In genomic region chr7:15967312-15967711, GRCm38 (mm10) we compare ENCODE assay signal across 8 mouse cellular contexts. TPM values are rescaled to one million over a fixed set of nuclear protein-coding genes. Genes with fewer than 3 reads are reported as not detected.
DNase-seq lines count a peak whose midpoint lies in the region; ATAC-seq and TF ChIP-seq lines count a peak whose summit lies in the region.

Ehd2 (minus strand) TSS chr7:15967567.

- no peak within 1 kb of the TSS for H3K27ac ChIP-seq in bone marrow, adult 2 months (ENCODE audit: control insufficient read depth, insufficient read depth, low read depth, low read length, poor library complexity)
- H3K27ac ChIP-seq in embryonic facial prominence, embryonic 15.5 days (replicated peaks) = peak within 1 kb of the TSS; percentile 71
- H3K27ac ChIP-seq in heart, embryonic 12.5 days (ENCODE audit: poor library complexity, severe bottlenecking) = no peak within 1 kb of the TSS
- no peak within 1 kb of the TSS for H3K27ac ChIP-seq in kidney, postnatal 0 days
- peak within 1 kb of the TSS; percentile 68 for H3K27ac ChIP-seq in lung, postnatal 0 days (ENCODE audit: low read length)

- H3K36me3 ChIP-seq in embryonic facial prominence, embryonic 15.5 days = peaks cover 18% of the 10 kb centered on the region
- peaks cover 25% of the 10 kb centered on the region for H3K36me3 ChIP-seq in heart, embryonic 12.5 days
- H3K36me3 ChIP-seq in kidney, postnatal 0 days (ENCODE audit: insufficient read depth, low read length) = peaks cover 11% of the 10 kb centered on the region
- peaks cover 10% of the 10 kb centered on the region for H3K36me3 ChIP-seq in lung, postnatal 0 days (ENCODE audit: insufficient read depth, low read length)

- no peak within 1 kb of the TSS for H3K4me3 ChIP-seq in bone marrow, adult 2 months (replicated peaks; ENCODE audit: control insufficient read depth, low read depth, low read length)
- H3K4me3 ChIP-seq in embryonic facial prominence, embryonic 15.5 days (replicated peaks) = peak within 1 kb of the TSS; percentile 58
- peak within 1 kb of the TSS; percentile 56 for H3K4me3 ChIP-seq in heart, embryonic 12.5 days
- peak within 1 kb of the TSS; percentile 47 for H3K4me3 ChIP-seq in kidney, postnatal 0 days (replicated peaks; ENCODE audit: low read depth, low read length)
- H3K4me3 ChIP-seq in lung, postnatal 0 days (ENCODE audit: low read depth, low read length) = peak within 1 kb of the TSS; percentile 56

- TF ChIP-seq CTCF in bone marrow, adult 2 months (IDR thresholded peaks at IDR 0.05; ENCODE audit: control insufficient read depth, insufficient read depth, low read length) = peak; percentile 80
- TF ChIP-seq CTCF in kidney, postnatal 0 days (IDR thresholded peaks at IDR 0.05; ENCODE audit: low read depth) = peak; percentile 93
- peak; percentile 96 for TF ChIP-seq CTCF in lung, postnatal 0 days (IDR thresholded peaks at IDR 0.05)

- H3K27me3 ChIP-seq in embryonic facial prominence, embryonic 15.5 days = no peaks in the 10 kb centered on the region
- no peaks in the 10 kb centered on the region for H3K27me3 ChIP-seq in heart, embryonic 12.5 days (replicated peaks)
- no peaks in the 10 kb centered on the region for H3K27me3 ChIP-seq in kidney, postnatal 0 days (ENCODE audit: insufficient read depth, low read length)
- H3K27me3 ChIP-seq in lung, postnatal 0 days (replicated peaks; ENCODE audit: insufficient read depth, low read length) = no peaks in the 10 kb centered on the region

- H3K4me2 ChIP-seq in embryonic facial prominence, embryonic 15.5 days (replicated peaks) = peak within 1 kb of the TSS; percentile 55
- peak within 1 kb of the TSS; percentile 71 for H3K4me2 ChIP-seq in heart, embryonic 12.5 days
- peak within 1 kb of the TSS; percentile 62 for H3K4me2 ChIP-seq in kidney, postnatal 0 days (ENCODE audit: low read length)
- H3K4me2 ChIP-seq in lung, postnatal 0 days (replicated peaks; ENCODE audit: low read depth, low read length) = peak within 1 kb of the TSS; percentile 62

- TF ChIP-seq EP300 in lung, postnatal 0 days (IDR thresholded peaks at IDR 0.05) = no peak

- H3K4me1 ChIP-seq in bone marrow, adult 2 months (ENCODE audit: control insufficient read depth, insufficient read depth, low read length) = no peaks in the 10 kb centered on the region; the same call in 1 of the 2 replicates
- peaks cover 41% of the 10 kb centered on the region for H3K4me1 ChIP-seq in embryonic facial prominence, embryonic 15.5 days
- H3K4me1 ChIP-seq in heart, embryonic 12.5 days (replicated peaks) = peaks cover 38% of the 10 kb centered on the region
- H3K4me1 ChIP-seq in kidney, postnatal 0 days (replicated peaks; ENCODE audit: insufficient read depth, low read length) = no peaks in the 10 kb centered on the region
- peaks cover 26% of the 10 kb centered on the region for H3K4me1 ChIP-seq in lung, postnatal 0 days (ENCODE audit: insufficient read depth, low read depth, low read length)

- 4% methylated on average over 22 of the region's 22 CpGs for WGBS in bone marrow, adult 2 months
- WGBS in embryonic facial prominence, embryonic 15.5 days = under 1% methylated on average over 22 of the region's 22 CpGs
- under 1% methylated on average over 22 of the region's 22 CpGs for WGBS in heart, embryonic 12.5 days
- 1% methylated on average over 19 of the region's 22 CpGs for WGBS in kidney, postnatal 0 days
- under 1% methylated on average over 20 of the region's 22 CpGs for WGBS in lung, postnatal 0 days

- no peak; the same call in 1 of the 2 replicates for TF ChIP-seq POLR2A in bone marrow, adult 2 months (IDR thresholded peaks at IDR 0.05; ENCODE audit: borderline replicate concordance, control insufficient read depth, low read depth, low read length)

- peak within 1 kb of the TSS; percentile 57 for H3K9ac ChIP-seq in embryonic facial prominence, embryonic 15.5 days
- peak within 1 kb of the TSS; percentile 75 for H3K9ac ChIP-seq in heart, embryonic 12.5 days
- peak within 1 kb of the TSS; percentile 46 for H3K9ac ChIP-seq in kidney, postnatal 0 days (ENCODE audit: low read depth, low read length)
- H3K9ac ChIP-seq in lung, postnatal 0 days (replicated peaks; ENCODE audit: low read depth) = peak within 1 kb of the TSS; percentile 56

- DNase-seq in ES-CJ7 (ENCODE audit: low read depth, low spot score) = peak; percentile 84
- peak; percentile 88 for DNase-seq in kidney, postnatal 0 days (ENCODE audit: low spot score)
- DNase-seq in lung, postnatal 0 days (ENCODE audit: low spot score) = peak; percentile 93
- peak; percentile 79 for DNase-seq in ovary, postnatal 10 days (ENCODE audit: low spot score)
- DNase-seq in thymus, postnatal 4 days = peak; percentile 83

- peak; percentile 78 for ATAC-seq in embryonic facial prominence, embryonic 15.5 days (ENCODE audit: insufficient number of reproducible peaks, low FRiP score, low TSS enrichment, low read depth)
- peak; percentile 84 for ATAC-seq in heart, embryonic 12.5 days (ENCODE audit: insufficient number of reproducible peaks, low FRiP score)
- ATAC-seq in kidney, postnatal 0 days (replicated peaks; ENCODE audit: low FRiP score, low read depth) = peak; percentile 79
- peak; percentile 85 for ATAC-seq in lung, postnatal 0 days

- no peaks in the 10 kb centered on the region for H3K9me3 ChIP-seq in embryonic facial prominence, embryonic 15.5 days (replicated peaks)
- H3K9me3 ChIP-seq in heart, embryonic 12.5 days (replicated peaks) = peaks cover 5% of the 10 kb centered on the region; the same call in 1 of the 2 replicates
- H3K9me3 ChIP-seq in kidney, postnatal 0 days (replicated peaks; ENCODE audit: low read length) = no peaks in the 10 kb centered on the region
- no peaks in the 10 kb centered on the region for H3K9me3 ChIP-seq in lung, postnatal 0 days (ENCODE audit: low read length)

RNA-seq across cellular contexts. Expression of gene Ehd2, which starts in this region (rescaled TPM):
- 4.9 and 7.8 TPM in 2 replicates for polyA plus RNA-seq in bone marrow, adult 2 months (2011; ENCODE audit: insufficient read depth, insufficient read length, low replicate concordance, missing spikeins)
- polyA plus RNA-seq in embryonic facial prominence, embryonic 15.5 days (2015; fragmentation: Nextera tagmentation; extraction: Ambion mirVana) = 72.5 and 73.3 TPM in 2 replicates
- polyA plus RNA-seq in heart, embryonic 12.5 days (2016; fragmentation: Nextera tagmentation; extraction: Ambion mirVana) = 35.2 and 37.9 TPM in 2 replicates
- 24.6 and 26.6 TPM in 2 replicates for polyA plus RNA-seq in kidney, postnatal 0 days (2015; fragmentation: Nextera tagmentation; extraction: Ambion mirVana)
- 92.2 and 113 TPM in 2 replicates for polyA plus RNA-seq in lung, postnatal 0 days (2015; fragmentation: Nextera tagmentation; extraction: Ambion mirVana)

Comparison
In these comparisons a context has a peak if more than half of its experiments do, and no peak if none do; other contexts are left out.
1. H3K27ac ChIP-seq: peak in embryonic facial prominence, embryonic 15.5 days (single experiment) and lung, postnatal 0 days (single experiment); none in bone marrow, adult 2 months (single experiment), heart, embryonic 12.5 days (single experiment) and kidney, postnatal 0 days (single experiment).
2. Peak in every context shown above with its lines, with median percentiles within 50 percentile points of each other: DNase-seq, CTCF ChIP-seq, ATAC-seq, H3K4me2 ChIP-seq and H3K9ac ChIP-seq.